Mouse (Mus musculus): ENCODE measurements around the gene Stip1.
"Not testable (repeated sequence)": the region's sequence is repeated elsewhere in the genome, so short reads cannot be mapped to it uniquely, and the experiment has no call there.

The Stip1 gene

GRCm38 (mm10) chr19:7012426-7012825, 27.3 kb downstream of the Stip1 start:
- no peak for DNase-seq

- DNase-seq, result no peak
These were observed 32.7 kb downstream of the Stip1 start for GRCm38 (mm10) chr19:7006892-7007593.

- DNase-seq, result no peak
These were observed 40.3 kb downstream of the Stip1 start for GRCm38 (mm10) chr19:6999360-7000063.

GRCm38 (mm10) chr19:6997721-6998290, 42.0 kb downstream of the Stip1 start:
- peak; percentile 1 for DNase-seq

- peak; percentile 95 for DNase-seq
These were observed 43.8 kb downstream of the Stip1 start, which contains the start of the genes Nudt22 and Trpt1 for GRCm38 (mm10) chr19:6996006-6996405. TSS of gene Nudt22 (minus strand) at chr19:6996117. TSS of gene Trpt1 (plus strand) at chr19:6996131.

- no peak for DNase-seq
These were observed 44.3 kb downstream of the Stip1 start for GRCm38 (mm10) chr19:6995255-6995991.

GRCm38 (mm10) chr19:6994489-6994888, 45.3 kb downstream of the Stip1 start:
- DNase-seq, result no peak

- no peak for DNase-seq
These were observed 45.8 kb downstream of the Stip1 start for GRCm38 (mm10) chr19:6994002-6994401.

GRCm38 (mm10) chr19:6993011-6993770, 46.6 kb downstream of the Stip1 start:
- DNase-seq, result peak; percentile 1

GRCm38 (mm10) chr19:6992011-6992858, 47.5 kb downstream of the Stip1 start, which contains the start of gene Dnajc4:
TSS of gene Dnajc4 (minus strand) at chr19:6992572.
- DNase-seq, result peak; percentile 99

GRCm38 (mm10) chr19:6991166-6991565, 48.6 kb downstream of the Stip1 start:
- not testable (repeated sequence) for DNase-seq

- DNase-seq, result no peak
These were observed 49.1 kb downstream of the Stip1 start for GRCm38 (mm10) chr19:6990712-6991111.

- no peak for DNase-seq
These were observed 50.5 kb downstream of the Stip1 start for GRCm38 (mm10) chr19:6989251-6989650.

GRCm38 (mm10) chr19:6987904-6988285, 51.9 kb downstream of the Stip1 start:
- no peak for DNase-seq

GRCm38 (mm10) chr19:6987061-6987903, 52.5 kb downstream of the Stip1 start, which contains the start of gene Vegfb:
TSS of gene Vegfb (minus strand) at chr19:6987651.
- DNase-seq, result peak; percentile 64

GRCm38 (mm10) chr19:6985951-6986708, 53.6 kb downstream of the Stip1 start:
- no peak for DNase-seq

GRCm38 (mm10) chr19:6985300-6985699, 54.5 kb downstream of the Stip1 start:
- no peak for DNase-seq

- no peak for DNase-seq
These were observed 56.1 kb downstream of the Stip1 start for GRCm38 (mm10) chr19:6983621-6984020.

- DNase-seq, result no peak
These were observed 58.3 kb downstream of the Stip1 start for GRCm38 (mm10) chr19:6981465-6981864.

Measured in lung, postnatal 10 days (tissue).